Mouse (Mus musculus): Measurements from ENCODE around the gene Dbp. TPM values are rescaled to one million over a fixed set of nuclear protein-coding genes. Genes with fewer than 3 reads are reported as not detected.
A peak's percentile ranks its signal among the peaks of the same experiment; 100 is the strongest.

Dbp gene
- polyA plus RNA-seq, 1 experiment, result 20.0 TPM

DNA sequence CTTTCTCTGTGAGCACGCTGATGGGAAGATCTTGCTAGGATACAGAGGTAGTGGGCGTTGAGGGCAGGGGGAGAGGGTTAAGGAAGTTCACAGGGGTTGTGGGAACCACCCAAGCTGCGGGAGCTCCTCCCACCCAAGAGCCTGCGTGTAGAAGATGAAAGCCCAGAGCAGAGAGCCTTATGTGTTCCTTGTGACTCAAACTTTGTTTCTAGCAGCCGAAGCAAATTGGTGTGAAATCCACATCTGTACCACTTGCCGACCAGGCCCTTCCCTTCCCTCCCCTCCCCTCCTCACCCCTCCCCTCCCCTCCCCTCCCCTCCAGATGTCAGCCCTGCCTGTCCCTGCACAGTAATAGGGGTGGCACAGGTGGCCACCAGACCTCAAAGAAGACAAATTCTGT is 9.8 kb upstream of the Dbp start:
- no peaks in the 10 kb centered on the region for H3K36me3 ChIP-seq (ENCODE audit: control insufficient read depth, insufficient read depth, low read length)
- WGBS, result 25% methylated on average over 6 of the region's 6 CpGs
- TF ChIP-seq CTCF (IDR thresholded peaks at IDR 0.05; ENCODE audit: extremely low read depth, insufficient read depth, insufficient read length, insufficient replicate concordance) (no peak), POLR2A (IDR thresholded peaks at IDR 0.05; ENCODE audit: low read depth, low read length) (no peak)
- H3K4me3 ChIP-seq (ENCODE audit: extremely low read depth, insufficient read depth, insufficient read length), result no peak overlapping the region
- H3K4me1 ChIP-seq (ENCODE audit: control insufficient read depth, insufficient read depth, insufficient read length), result peaks cover 4% of the 10 kb centered on the region; the same call in 1 of the 2 replicates
- peaks cover 7% of the 10 kb centered on the region for H3K27me3 ChIP-seq (ENCODE audit: control insufficient read depth, insufficient read depth, low read length)
- 0 out of 2 replicates have a peak overlapping the region, but pooled peaks have one; percentile 28 for H3K27ac ChIP-seq (ENCODE audit: insufficient read depth, low read length)
- no peak for DNase-seq (ENCODE audit: low read depth in 1 of 2, low spot score in 2 of 2)

DNA sequence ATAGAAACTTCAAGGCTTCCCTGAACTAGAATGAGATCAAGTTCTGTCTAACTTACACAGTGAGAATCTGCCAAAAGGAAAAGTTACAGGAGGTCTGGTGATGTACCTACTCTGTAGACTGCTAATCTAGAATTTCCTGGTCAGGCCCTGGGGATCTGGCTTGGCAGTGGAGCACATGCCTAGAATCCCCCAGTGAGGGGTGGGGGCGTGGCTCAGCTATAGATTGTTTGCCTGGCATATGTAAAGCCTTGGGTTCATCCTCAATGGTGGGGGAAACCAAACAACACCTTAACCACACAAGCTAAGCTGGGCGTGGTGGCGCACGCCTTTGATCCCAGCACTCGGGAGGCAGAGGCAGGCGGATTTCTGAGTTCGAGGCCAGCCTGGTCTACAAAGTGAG is 7.0 kb upstream of the Dbp start:
- Histone ChIP-seq H3K4me1 (ENCODE audit: control insufficient read depth, insufficient read depth, insufficient read length) (peaks cover 10% of the 10 kb centered on the region), H3K4me3 (ENCODE audit: extremely low read depth, insufficient read depth, insufficient read length) (no peak overlapping the region), H3K36me3 (ENCODE audit: control insufficient read depth, insufficient read depth, low read length) (no peaks in the 10 kb centered on the region), H3K27ac (ENCODE audit: insufficient read depth, low read length) (no peak overlapping the region), H3K27me3 (ENCODE audit: control insufficient read depth, insufficient read depth, low read length) (peaks cover 11% of the 10 kb centered on the region)
- WGBS, result 83% methylated on average over 7 of the region's 7 CpGs
- TF ChIP-seq POLR2A (IDR thresholded peaks at IDR 0.05; ENCODE audit: low read depth, low read length) (no peak), CTCF (IDR thresholded peaks at IDR 0.05; ENCODE audit: extremely low read depth, insufficient read depth, insufficient read length, insufficient replicate concordance) (no peak)
- no peak for DNase-seq (ENCODE audit: low read depth in 1 of 2, low spot score in 2 of 2)

DNA sequence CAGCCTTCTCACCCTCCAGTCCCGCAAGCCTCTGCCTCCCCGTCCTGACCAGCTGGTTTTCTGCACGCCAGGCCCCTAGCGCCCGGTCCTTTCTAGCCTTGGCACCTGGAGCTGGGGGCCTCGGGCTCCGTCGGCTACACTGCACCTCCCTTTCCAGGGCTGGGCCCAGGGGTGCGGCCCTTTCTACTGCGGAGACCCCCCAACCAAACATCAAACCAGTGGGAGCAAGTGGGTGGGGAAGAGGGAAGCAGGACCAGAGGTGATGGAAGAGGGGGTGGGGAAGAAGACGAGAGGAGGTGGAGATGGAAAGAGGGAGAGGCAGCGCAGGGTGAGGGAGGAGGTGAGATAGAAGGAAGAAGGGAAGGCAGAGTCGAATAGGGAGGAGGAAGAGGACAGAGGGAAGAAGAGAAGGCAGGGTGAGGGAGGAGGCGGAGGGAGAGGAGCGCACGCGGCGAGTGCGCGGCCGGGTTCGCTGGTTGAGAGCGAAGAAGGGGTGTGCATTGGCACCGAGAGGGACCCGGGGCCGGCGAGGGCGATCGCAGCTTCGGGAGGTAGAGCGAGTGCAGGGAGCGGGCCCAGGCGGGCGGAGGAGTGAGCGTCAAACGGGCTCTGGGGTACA is 5.3 kb upstream of the Dbp start, which contains the start of gene Car11:
TSS of gene Car11 (plus strand) at position 321 of the 619 bp plus-strand sequence.
- Histone ChIP-seq H3K4me3 (ENCODE audit: extremely low read depth, insufficient read depth, insufficient read length) (peak within 1 kb of the TSS; percentile 18; the same call in 1 of the 2 replicates), H3K27me3 (ENCODE audit: control insufficient read depth, insufficient read depth, low read length) (peaks cover 11% of the 10 kb centered on the region), H3K4me1 (ENCODE audit: control insufficient read depth, insufficient read depth, insufficient read length) (peaks cover 18% of the 10 kb centered on the region), H3K36me3 (ENCODE audit: control insufficient read depth, insufficient read depth, low read length) (no peaks in the 10 kb centered on the region), H3K27ac (ENCODE audit: insufficient read depth, low read length) (no peak within 1 kb of the TSS)
- no peak for DNase-seq (ENCODE audit: low read depth in 1 of 2, low spot score in 2 of 2)
- 14% methylated on average over 36 of the region's 36 CpGs for WGBS
- TF ChIP-seq POLR2A (IDR thresholded peaks at IDR 0.05; ENCODE audit: low read depth, low read length) (no peak), CTCF (IDR thresholded peaks at IDR 0.05; ENCODE audit: extremely low read depth, insufficient read depth, insufficient read length, insufficient replicate concordance) (no peak)

DNA sequence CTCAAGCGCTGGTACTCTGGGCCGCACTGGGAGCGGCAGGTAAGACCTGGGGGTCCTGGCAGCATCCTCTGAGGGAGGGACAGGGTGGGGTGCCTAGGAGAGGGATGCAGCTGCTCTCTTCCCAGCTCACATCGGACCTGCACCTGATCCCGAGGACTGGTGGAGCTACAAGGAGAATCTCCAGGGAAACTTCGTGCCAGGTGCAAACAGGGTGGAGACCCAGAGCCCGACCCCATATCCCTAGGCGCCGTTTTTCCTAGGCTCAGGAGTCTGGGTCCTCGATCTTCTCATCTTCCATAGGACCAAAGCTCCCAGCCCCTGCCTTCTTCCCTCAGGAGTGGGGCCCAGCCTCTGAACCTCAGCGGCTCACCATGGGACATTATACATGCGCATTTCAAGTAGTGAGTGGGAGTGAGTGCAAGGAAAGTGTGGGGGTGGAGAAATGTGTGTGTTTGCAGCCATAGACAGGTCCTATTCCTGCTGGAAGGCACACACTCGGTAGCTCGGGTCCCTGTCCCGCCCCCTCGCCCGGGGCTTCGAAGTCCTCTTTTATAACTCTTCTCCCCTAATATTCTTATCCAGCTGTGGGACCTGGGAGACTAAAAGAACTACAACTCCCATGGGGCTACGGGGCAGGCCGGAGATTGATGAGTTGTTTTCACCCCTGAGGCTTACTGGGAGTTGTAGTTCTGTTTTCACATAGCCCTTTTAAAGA is 4.4 kb upstream of the Dbp start:
- TF ChIP-seq POLR2A (IDR thresholded peaks at IDR 0.05; ENCODE audit: low read depth, low read length) (no peak), CTCF (IDR thresholded peaks at IDR 0.05; ENCODE audit: extremely low read depth, insufficient read depth, insufficient read length, insufficient replicate concordance) (no peak)
- Histone ChIP-seq H3K27me3 (ENCODE audit: control insufficient read depth, insufficient read depth, low read length) (peaks cover 11% of the 10 kb centered on the region), H3K4me3 (ENCODE audit: extremely low read depth, insufficient read depth, insufficient read length) (peak overlapping the region; percentile 18; the same call in 1 of the 2 replicates), H3K27ac (ENCODE audit: insufficient read depth, low read length) (no peak overlapping the region), H3K4me1 (ENCODE audit: control insufficient read depth, insufficient read depth, insufficient read length) (peaks cover 18% of the 10 kb centered on the region), H3K36me3 (ENCODE audit: control insufficient read depth, insufficient read depth, low read length) (no peaks in the 10 kb centered on the region)
- WGBS, result 4% methylated on average over 20 of the region's 20 CpGs
- DNase-seq (ENCODE audit: low read depth in 1 of 2, low spot score in 2 of 2), result peak in 1 of 2 experiments; percentile 70

DNA sequence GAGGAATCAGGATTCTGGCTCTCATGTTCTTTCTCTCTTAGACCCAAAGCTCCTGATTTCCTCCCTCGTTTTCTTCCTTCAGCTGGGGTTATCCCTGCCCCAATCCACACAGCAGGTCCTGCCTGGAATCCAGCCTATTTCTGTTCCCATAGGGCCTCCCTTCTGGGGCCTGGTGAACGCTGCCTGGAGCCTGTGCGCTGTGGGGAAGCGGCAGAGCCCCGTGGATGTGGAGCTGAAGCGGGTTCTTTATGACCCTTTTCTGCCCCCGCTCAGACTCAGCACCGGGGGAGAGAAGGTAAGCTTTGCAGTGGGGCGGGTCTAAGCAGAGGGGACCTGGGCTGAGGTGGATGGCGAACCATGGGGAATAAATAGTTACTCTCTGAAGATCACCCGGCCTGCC is 3.8 kb upstream of the Dbp start:
- no peak for DNase-seq (ENCODE audit: low read depth in 1 of 2, low spot score in 2 of 2)
- TF ChIP-seq POLR2A (IDR thresholded peaks at IDR 0.05; ENCODE audit: low read depth, low read length) (no peak), CTCF (IDR thresholded peaks at IDR 0.05; ENCODE audit: extremely low read depth, insufficient read depth, insufficient read length, insufficient replicate concordance) (no peak)
- no peak overlapping the region for H3K4me3 ChIP-seq (ENCODE audit: extremely low read depth, insufficient read depth, insufficient read length)
- H3K27me3 ChIP-seq (ENCODE audit: control insufficient read depth, insufficient read depth, low read length), result peaks cover 11% of the 10 kb centered on the region
- no peak overlapping the region for H3K27ac ChIP-seq (ENCODE audit: insufficient read depth, low read length)
- 57% methylated on average over 11 of the region's 11 CpGs for WGBS
- H3K36me3 ChIP-seq (ENCODE audit: control insufficient read depth, insufficient read depth, low read length), result no peaks in the 10 kb centered on the region
- peaks cover 18% of the 10 kb centered on the region for H3K4me1 ChIP-seq (ENCODE audit: control insufficient read depth, insufficient read depth, insufficient read length)

DNA sequence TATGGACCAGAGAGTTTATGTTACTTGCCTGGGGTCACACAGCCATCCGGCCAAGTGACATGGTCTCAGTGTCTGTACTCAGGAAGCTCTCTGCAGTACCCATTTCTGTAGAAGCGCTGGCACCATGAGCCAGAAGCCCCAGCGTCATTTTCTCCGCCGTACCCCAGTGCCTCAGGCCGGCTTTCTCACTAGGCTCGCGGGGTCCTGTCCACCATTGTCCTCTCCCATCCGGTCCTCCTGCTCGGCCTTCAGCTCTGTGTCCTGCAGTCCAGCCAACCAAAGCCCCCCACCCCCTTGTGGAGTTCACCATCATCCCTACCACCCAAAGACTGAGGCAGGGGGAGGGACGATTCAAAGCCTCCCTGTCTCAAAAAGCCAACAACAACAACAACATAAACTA is 3.3 kb upstream of the Dbp start:
- Histone ChIP-seq H3K4me1 (ENCODE audit: control insufficient read depth, insufficient read depth, insufficient read length) (peaks cover 18% of the 10 kb centered on the region), H3K27me3 (ENCODE audit: control insufficient read depth, insufficient read depth, low read length) (peaks cover 11% of the 10 kb centered on the region), H3K27ac (ENCODE audit: insufficient read depth, low read length) (no peak overlapping the region), H3K36me3 (ENCODE audit: control insufficient read depth, insufficient read depth, low read length) (no peaks in the 10 kb centered on the region), H3K4me3 (ENCODE audit: extremely low read depth, insufficient read depth, insufficient read length) (no peak overlapping the region)
- TF ChIP-seq CTCF (IDR thresholded peaks at IDR 0.05; ENCODE audit: extremely low read depth, insufficient read depth, insufficient read length, insufficient replicate concordance) (no peak), POLR2A (IDR thresholded peaks at IDR 0.05; ENCODE audit: low read depth, low read length) (no peak)
- 92% methylated on average over 11 of the region's 11 CpGs for WGBS
- DNase-seq (ENCODE audit: low read depth in 1 of 2, low spot score in 2 of 2), result no peak

DNA sequence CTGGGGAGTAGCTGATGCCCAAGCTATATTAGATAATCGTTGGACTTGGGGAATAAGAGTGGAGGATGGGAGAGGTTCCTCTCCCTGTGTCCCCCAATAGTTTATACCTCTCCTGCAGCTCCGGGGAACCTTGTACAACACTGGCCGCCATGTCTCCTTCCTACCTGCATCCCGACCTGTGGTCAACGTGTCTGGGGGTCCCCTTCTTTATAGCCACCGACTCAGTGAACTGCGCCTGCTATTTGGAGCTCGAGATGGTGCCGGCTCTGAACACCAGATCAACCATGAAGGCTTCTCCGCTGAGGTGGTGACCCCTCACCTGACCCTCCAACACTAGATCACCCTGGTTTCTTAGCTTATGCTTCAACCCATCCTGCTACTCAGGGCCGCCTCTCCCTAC is 2.6 kb upstream of the Dbp start:
- no peaks in the 10 kb centered on the region for H3K36me3 ChIP-seq (ENCODE audit: control insufficient read depth, insufficient read depth, low read length)
- H3K27ac ChIP-seq (ENCODE audit: insufficient read depth, low read length), result no peak overlapping the region
- H3K4me3 ChIP-seq (ENCODE audit: extremely low read depth, insufficient read depth, insufficient read length), result no peak overlapping the region
- TF ChIP-seq CTCF (IDR thresholded peaks at IDR 0.05; ENCODE audit: extremely low read depth, insufficient read depth, insufficient read length, insufficient replicate concordance), result no peak
- TF ChIP-seq POLR2A (IDR thresholded peaks at IDR 0.05; ENCODE audit: low read depth, low read length), result no peak
- H3K27me3 ChIP-seq (ENCODE audit: control insufficient read depth, insufficient read depth, low read length), result peaks cover 11% of the 10 kb centered on the region
- no peak for DNase-seq (ENCODE audit: low read depth in 1 of 2, low spot score in 2 of 2)
- peaks cover 19% of the 10 kb centered on the region for H3K4me1 ChIP-seq (ENCODE audit: control insufficient read depth, insufficient read depth, insufficient read length)
- 93% methylated on average over 11 of the region's 11 CpGs for WGBS
